Mouse (Mus musculus) right cerebral cortex, adult 2 months (tissue): ENCODE measurements around the gene Nkx1-1.

Experiments used
- DNase-seq, 2 experiments: peaks; one replicate each; pipeline ENCODE4 v3.0.0; 2021 to 2022; ENCODE audit warnings: low spot score in 2 of 2

Nkx1-1 gene

GRCm38 (mm10) chr5:33420313-33420712, 13.5 kb downstream of the Nkx1-1 start:
- DNase-seq, result no peak

- no peak for DNase-seq
These were observed 33.0 kb downstream of the Nkx1-1 start for GRCm38 (mm10) chr5:33400819-33401218.

- DNase-seq, result no peak
These were observed 36.9 kb downstream of the Nkx1-1 start for GRCm38 (mm10) chr5:33396828-33397227.

- no peak for DNase-seq
These were observed 38.1 kb downstream of the Nkx1-1 start for GRCm38 (mm10) chr5:33395693-33396092.

GRCm38 (mm10) chr5:33393803-33394202, 40.0 kb downstream of the Nkx1-1 start:
- peak; percentile 87 to 91 for DNase-seq

- DNase-seq, result no peak
These were observed 46.2 kb downstream of the Nkx1-1 start for GRCm38 (mm10) chr5:33387550-33387949.
